Mouse (Mus musculus): ENCODE measurements around the gene Ptrh2. TPM values are rescaled to one million over a fixed set of nuclear protein-coding genes. Genes with fewer than 3 reads are reported as not detected.
A peak's percentile ranks its signal among the peaks of the same experiment; 100 is the strongest.

Gene Ptrh2
- polyA plus RNA-seq, 1 experiment, result 10.5 TPM

GRCm38 (mm10) chr11:86657863-86658262, 25.9 kb upstream of the Ptrh2 start:
- Histone ChIP-seq H3K4me1 (ENCODE audit: control insufficient read depth, insufficient read depth, low read length) (no peaks in the 10 kb centered on the region), H3K27ac (ENCODE audit: insufficient read depth, low read length) (no peak overlapping the region), H3K27me3 (ENCODE audit: control insufficient read depth, insufficient read depth, low read length) (no peaks in the 10 kb centered on the region), H3K4me3 (replicated peaks; ENCODE audit: insufficient read depth, low read depth, low read length) (no peak overlapping the region)
- DNase-seq, result no peak
- TF ChIP-seq POLR2A (IDR thresholded peaks at IDR 0.05; ENCODE audit: borderline replicate concordance, insufficient read depth, low read length), result no peak
- TF ChIP-seq CTCF (IDR thresholded peaks at IDR 0.05; ENCODE audit: borderline replicate concordance, insufficient read depth, low read depth, low read length), result no peak

GRCm38 (mm10) chr11:86662986-86663895, 20.5 kb upstream of the Ptrh2 start:
- no peak for TF ChIP-seq POLR2A (IDR thresholded peaks at IDR 0.05; ENCODE audit: borderline replicate concordance, insufficient read depth, low read length)
- no peak for TF ChIP-seq CTCF (IDR thresholded peaks at IDR 0.05; ENCODE audit: borderline replicate concordance, insufficient read depth, low read depth, low read length)
- 97% methylated on average over 8 of the region's 8 CpGs for WGBS
- Histone ChIP-seq H3K4me3 (replicated peaks; ENCODE audit: insufficient read depth, low read depth, low read length) (no peak overlapping the region), H3K27ac (ENCODE audit: insufficient read depth, low read length) (no peak overlapping the region), H3K27me3 (ENCODE audit: control insufficient read depth, insufficient read depth, low read length) (no peaks in the 10 kb centered on the region), H3K4me1 (ENCODE audit: control insufficient read depth, insufficient read depth, low read length) (no peaks in the 10 kb centered on the region)
- no peak for DNase-seq

DNA sequence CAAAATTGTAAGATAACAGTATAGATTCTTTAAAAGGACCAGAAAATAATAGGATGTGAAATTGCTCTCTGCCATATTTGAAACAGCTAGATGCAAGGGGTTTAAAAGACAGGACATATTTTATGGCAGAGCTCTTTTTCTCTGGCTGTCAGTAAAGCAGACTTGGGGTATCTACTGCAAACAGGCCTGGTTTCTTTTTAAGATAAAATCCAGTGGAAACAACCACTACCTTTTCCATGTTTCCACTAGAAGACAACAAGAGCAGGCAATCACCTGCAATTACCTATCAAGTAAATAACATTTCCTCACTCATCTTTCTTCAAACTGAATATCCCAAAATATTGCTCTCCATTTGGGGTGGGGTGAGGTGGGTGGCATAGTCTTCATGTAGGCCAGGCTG, 19.8 kb upstream of the Ptrh2 start:
- Histone ChIP-seq H3K27me3 (ENCODE audit: control insufficient read depth, insufficient read depth, low read length) (no peaks in the 10 kb centered on the region), H3K4me1 (ENCODE audit: control insufficient read depth, insufficient read depth, low read length) (no peaks in the 10 kb centered on the region), H3K4me3 (replicated peaks; ENCODE audit: insufficient read depth, low read depth, low read length) (no peak overlapping the region), H3K27ac (ENCODE audit: insufficient read depth, low read length) (no peak overlapping the region)
- TF ChIP-seq CTCF (IDR thresholded peaks at IDR 0.05; ENCODE audit: borderline replicate concordance, insufficient read depth, low read depth, low read length) (no peak), POLR2A (IDR thresholded peaks at IDR 0.05; ENCODE audit: borderline replicate concordance, insufficient read depth, low read length) (no peak)
- DNase-seq, result no peak

DNA sequence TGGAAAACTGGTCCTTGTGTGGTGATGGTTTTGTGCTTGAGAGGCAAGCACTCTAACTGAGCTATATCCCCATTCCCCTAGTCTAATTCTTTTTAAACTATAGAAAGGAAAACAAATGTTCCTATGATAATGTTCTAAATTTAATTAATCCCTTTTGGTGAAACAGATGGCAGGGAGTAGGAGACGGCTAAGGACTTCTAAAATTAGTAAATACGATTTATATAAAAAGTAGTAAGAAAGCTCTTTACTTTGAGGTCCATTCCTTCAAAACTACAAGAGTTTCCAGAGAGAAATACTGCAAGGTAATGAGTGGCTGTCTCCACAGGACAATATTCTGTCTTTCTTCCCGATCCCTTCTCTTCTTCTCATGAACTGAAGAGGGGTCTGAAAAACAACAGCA, 19.4 kb upstream of the Ptrh2 start:
- Histone ChIP-seq H3K4me3 (replicated peaks; ENCODE audit: insufficient read depth, low read depth, low read length) (no peak overlapping the region), H3K27ac (ENCODE audit: insufficient read depth, low read length) (no peak overlapping the region), H3K4me1 (ENCODE audit: control insufficient read depth, insufficient read depth, low read length) (no peaks in the 10 kb centered on the region), H3K27me3 (ENCODE audit: control insufficient read depth, insufficient read depth, low read length) (no peaks in the 10 kb centered on the region)
- WGBS, result 62% methylated on average over 3 of the region's 3 CpGs
- TF ChIP-seq POLR2A (IDR thresholded peaks at IDR 0.05; ENCODE audit: borderline replicate concordance, insufficient read depth, low read length) (no peak), CTCF (IDR thresholded peaks at IDR 0.05; ENCODE audit: borderline replicate concordance, insufficient read depth, low read depth, low read length) (no peak)
- no peak for DNase-seq

DNA sequence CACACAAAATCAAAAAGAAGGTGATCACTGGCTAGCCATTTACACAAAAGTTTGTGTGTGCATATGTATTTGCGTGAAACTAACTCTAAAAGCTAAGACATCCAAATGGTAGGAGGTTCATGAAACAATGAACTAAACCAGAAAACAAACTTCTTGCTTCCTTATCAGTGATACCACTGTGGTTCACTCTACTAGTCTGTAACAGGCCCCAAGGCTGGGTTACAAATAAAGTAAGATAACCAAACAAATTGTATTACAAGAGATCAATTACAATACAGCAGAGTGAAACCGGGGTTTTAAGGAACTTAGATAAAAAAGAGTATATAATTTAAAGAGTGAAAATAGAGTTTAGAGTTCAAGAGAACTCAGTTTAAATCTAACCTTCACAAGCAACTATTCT, 16.2 kb upstream of the Ptrh2 start:
- WGBS, result 94% methylated on average over 2 of the region's 2 CpGs
- Histone ChIP-seq H3K4me1 (ENCODE audit: control insufficient read depth, insufficient read depth, low read length) (no peaks in the 10 kb centered on the region), H3K27me3 (ENCODE audit: control insufficient read depth, insufficient read depth, low read length) (no peaks in the 10 kb centered on the region), H3K27ac (ENCODE audit: insufficient read depth, low read length) (no peak overlapping the region), H3K4me3 (replicated peaks; ENCODE audit: insufficient read depth, low read depth, low read length) (no peak overlapping the region)
- TF ChIP-seq POLR2A (IDR thresholded peaks at IDR 0.05; ENCODE audit: borderline replicate concordance, insufficient read depth, low read length) (no peak), CTCF (IDR thresholded peaks at IDR 0.05; ENCODE audit: borderline replicate concordance, insufficient read depth, low read depth, low read length) (no peak)
- no peak for DNase-seq

DNA sequence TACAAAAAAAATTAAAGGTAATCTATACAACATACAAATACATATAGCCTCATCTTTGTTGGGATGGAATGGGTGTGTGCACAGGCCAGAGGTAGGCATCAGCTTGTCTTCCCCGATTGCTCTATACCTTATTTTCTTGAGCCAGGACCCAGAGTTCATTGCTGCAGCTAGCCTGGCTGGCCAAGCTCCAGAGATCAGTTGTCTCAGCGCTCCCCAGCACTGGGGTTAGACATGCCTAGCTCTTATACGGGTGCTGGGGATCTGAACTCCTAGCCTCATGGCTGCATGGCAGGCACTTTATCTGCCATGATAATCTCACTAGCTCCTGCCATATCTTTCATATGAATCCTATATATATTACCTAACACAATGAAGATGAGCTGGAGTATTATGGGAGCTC, 15.6 kb upstream of the Ptrh2 start:
- DNase-seq, result no peak
- TF ChIP-seq CTCF (IDR thresholded peaks at IDR 0.05; ENCODE audit: borderline replicate concordance, insufficient read depth, low read depth, low read length) (no peak), POLR2A (IDR thresholded peaks at IDR 0.05; ENCODE audit: borderline replicate concordance, insufficient read depth, low read length) (no peak)
- H3K4me3 ChIP-seq (replicated peaks; ENCODE audit: insufficient read depth, low read depth, low read length), result no peak overlapping the region
- no peak overlapping the region for H3K27ac ChIP-seq (ENCODE audit: insufficient read depth, low read length)
- WGBS, result 74% methylated on average over 3 of the region's 3 CpGs
- no peaks in the 10 kb centered on the region for H3K4me1 ChIP-seq (ENCODE audit: control insufficient read depth, insufficient read depth, low read length)
- no peaks in the 10 kb centered on the region for H3K27me3 ChIP-seq (ENCODE audit: control insufficient read depth, insufficient read depth, low read length)

DNA sequence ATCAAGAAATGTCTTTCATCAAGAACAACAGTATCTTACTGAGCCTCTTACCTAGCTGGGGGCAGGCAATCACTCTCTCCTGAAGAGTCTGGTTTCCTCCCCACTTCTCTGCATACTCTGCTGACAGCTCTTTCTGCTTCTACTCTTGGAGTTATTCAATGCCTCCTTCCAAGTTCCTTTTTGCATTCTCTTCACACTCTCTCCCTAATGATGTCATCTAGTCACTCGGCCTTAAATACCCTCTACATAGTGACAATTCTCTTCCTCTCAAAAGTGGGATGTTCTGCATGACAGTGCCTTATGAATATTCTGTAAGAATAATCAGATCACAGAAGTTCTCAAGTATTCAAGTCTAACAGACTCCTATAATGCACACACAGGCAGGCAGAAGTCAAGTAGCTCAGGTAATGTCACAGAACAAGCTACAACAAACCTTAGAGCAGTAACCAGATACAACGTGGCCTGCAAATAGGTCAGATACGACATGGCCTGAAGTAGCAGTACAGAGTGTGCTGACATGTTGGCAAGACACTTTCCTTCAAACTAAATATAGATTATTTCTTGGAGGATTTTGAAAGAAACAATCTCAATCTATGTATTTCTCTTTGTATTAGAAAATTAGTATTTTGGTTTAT, 12.6 kb upstream of the Ptrh2 start:
- no peaks in the 10 kb centered on the region for H3K4me1 ChIP-seq (ENCODE audit: control insufficient read depth, insufficient read depth, low read length)
- TF ChIP-seq POLR2A (IDR thresholded peaks at IDR 0.05; ENCODE audit: borderline replicate concordance, insufficient read depth, low read length), result no peak
- no peak for TF ChIP-seq CTCF (IDR thresholded peaks at IDR 0.05; ENCODE audit: borderline replicate concordance, insufficient read depth, low read depth, low read length)
- no peaks in the 10 kb centered on the region for H3K27me3 ChIP-seq (ENCODE audit: control insufficient read depth, insufficient read depth, low read length)
- WGBS, result 71% methylated on average over 3 of the region's 3 CpGs
- H3K4me3 ChIP-seq (replicated peaks; ENCODE audit: insufficient read depth, low read depth, low read length), result no peak overlapping the region
- 0 out of 2 replicates have a peak overlapping the region, but pooled peaks have one; percentile 20 for H3K27ac ChIP-seq (ENCODE audit: insufficient read depth, low read length)
- DNase-seq, result no peak

DNA sequence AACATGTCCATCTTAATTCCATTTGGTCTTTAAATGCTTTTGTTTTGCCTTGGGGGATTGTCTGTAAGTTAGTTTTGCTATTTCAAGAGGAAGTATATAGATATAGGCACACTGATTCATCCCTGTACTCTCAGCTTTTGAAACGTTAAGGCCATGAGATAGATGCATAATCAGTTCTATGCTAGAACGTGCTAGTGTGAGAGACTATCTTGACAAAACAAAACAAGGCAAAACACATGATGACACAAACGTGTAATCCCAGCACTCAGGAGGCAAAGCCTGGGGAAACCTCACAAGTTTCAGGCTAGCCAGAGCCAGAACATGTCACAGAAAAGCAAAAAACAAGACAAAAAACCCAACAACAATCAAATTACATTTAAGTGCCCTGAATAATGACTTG, 11.0 kb upstream of the Ptrh2 start:
- no peak overlapping the region for H3K4me3 ChIP-seq (replicated peaks; ENCODE audit: insufficient read depth, low read depth, low read length)
- WGBS, result 76% methylated on average over 3 of the region's 3 CpGs
- no peak for DNase-seq
- no peak overlapping the region for H3K27ac ChIP-seq (ENCODE audit: insufficient read depth, low read length)
- H3K4me1 ChIP-seq (ENCODE audit: control insufficient read depth, insufficient read depth, low read length), result no peaks in the 10 kb centered on the region
- H3K27me3 ChIP-seq (ENCODE audit: control insufficient read depth, insufficient read depth, low read length), result no peaks in the 10 kb centered on the region
- TF ChIP-seq POLR2A (IDR thresholded peaks at IDR 0.05; ENCODE audit: borderline replicate concordance, insufficient read depth, low read length) (no peak), CTCF (IDR thresholded peaks at IDR 0.05; ENCODE audit: borderline replicate concordance, insufficient read depth, low read depth, low read length) (no peak)

Measured in cerebellum, adult 2 months (tissue).